Mouse (Mus musculus): ENCODE data around the gene B4galnt3. TPM values are rescaled to one million over a fixed set of nuclear protein-coding genes. Genes with fewer than 3 reads are reported as not detected.
A peak's percentile ranks its signal among the peaks of the same experiment; 100 is the strongest.

Gene B4galnt3
- total and polyA plus RNA-seq, 3 experiments: not detected

- DNase-seq (ENCODE audit: low spot score) (no peak), ATAC-seq (ENCODE audit: extremely low read depth, insufficient number of reproducible peaks, low FRiP score, poor library complexity, severe bottlenecking) (no peak)
- TF ChIP-seq TAL1 (conservative IDR thresholded peaks at IDR 0.05; ENCODE audit: low read depth, low read length) (no peak), GATA1 (IDR thresholded peaks at IDR 0.05; ENCODE audit: borderline replicate concordance, low read length) (no peak), GATA2 (IDR thresholded peaks at IDR 0.05; ENCODE audit: borderline replicate concordance, low read depth, low read length) (no peak), CTCF (IDR thresholded peaks at IDR 0.05; ENCODE audit: low read depth, low read length) (no peak), POLR2AphosphoS5 (IDR thresholded peaks at IDR 0.05; ENCODE audit: insufficient replicate concordance, low read depth, low read length) (no peak)
- H3K9me3 ChIP-seq (replicated peaks): no peaks in the 10 kb centered on the region
- no peaks in the 10 kb centered on the region for H3K36me3 ChIP-seq (replicated peaks)
- H3K4me3 ChIP-seq (ENCODE audit: low read depth, low read length): no peak overlapping the region
- H3K27me3 ChIP-seq (ENCODE audit: insufficient read depth, low read length): peaks cover 4% of the 10 kb centered on the region; the same call in 1 of the 2 replicates
- H3K4me1 ChIP-seq (ENCODE audit: insufficient read depth, low read depth, low read length): peaks cover 33% of the 10 kb centered on the region
These were observed 115.2 kb downstream of the B4galnt3 start for GRCm38 (mm10) chr6:120179044-120179755.

- no peak for DNase-seq (ENCODE audit: low spot score)
- Histone ChIP-seq H3K9me3 (replicated peaks) (no peaks in the 10 kb centered on the region), H3K36me3 (replicated peaks) (no peaks in the 10 kb centered on the region), H3K4me3 (ENCODE audit: low read depth, low read length) (no peak overlapping the region), H3K4me1 (ENCODE audit: insufficient read depth, low read depth, low read length) (peaks cover 50% of the 10 kb centered on the region), H3K27me3 (ENCODE audit: insufficient read depth, low read length) (peaks cover 14% of the 10 kb centered on the region)
- TF ChIP-seq TAL1 (conservative IDR thresholded peaks at IDR 0.05; ENCODE audit: low read depth, low read length): no peak
- no peak for TF ChIP-seq GATA2 (IDR thresholded peaks at IDR 0.05; ENCODE audit: borderline replicate concordance, low read depth, low read length)
- no peak for TF ChIP-seq GATA1 (IDR thresholded peaks at IDR 0.05; ENCODE audit: borderline replicate concordance, low read length)
- no peak for TF ChIP-seq POLR2AphosphoS5 (IDR thresholded peaks at IDR 0.05; ENCODE audit: insufficient replicate concordance, low read depth, low read length)
- TF ChIP-seq CTCF (IDR thresholded peaks at IDR 0.05; ENCODE audit: low read depth, low read length): no peak
- ATAC-seq (ENCODE audit: extremely low read depth, insufficient number of reproducible peaks, low FRiP score, poor library complexity, severe bottlenecking): no peak
These were observed 118.7 kb downstream of the B4galnt3 start for GRCm38 (mm10) chr6:120175650-120176049.

- peak overlapping the region; percentile 46; the same call in 1 of the 2 replicates for H3K4me3 ChIP-seq (ENCODE audit: low read depth, low read length)
- DNase-seq (ENCODE audit: low spot score) (peak; percentile 65), ATAC-seq (ENCODE audit: extremely low read depth, insufficient number of reproducible peaks, low FRiP score, poor library complexity, severe bottlenecking) (peak; percentile 96)
- TF ChIP-seq GATA1 (IDR thresholded peaks at IDR 0.05; ENCODE audit: borderline replicate concordance, low read length): no peak
- peak; percentile 83 for TF ChIP-seq TAL1 (conservative IDR thresholded peaks at IDR 0.05; ENCODE audit: low read depth, low read length)
- TF ChIP-seq GATA2 (IDR thresholded peaks at IDR 0.05; ENCODE audit: borderline replicate concordance, low read depth, low read length): no peak
- no peak for TF ChIP-seq POLR2AphosphoS5 (IDR thresholded peaks at IDR 0.05; ENCODE audit: insufficient replicate concordance, low read depth, low read length)
- no peak for TF ChIP-seq CTCF (IDR thresholded peaks at IDR 0.05; ENCODE audit: low read depth, low read length)
- H3K4me1 ChIP-seq (ENCODE audit: insufficient read depth, low read depth, low read length): peaks cover 43% of the 10 kb centered on the region
- H3K27me3 ChIP-seq (ENCODE audit: insufficient read depth, low read length): peaks cover 21% of the 10 kb centered on the region
- no peaks in the 10 kb centered on the region for H3K36me3 ChIP-seq (replicated peaks)
- no peaks in the 10 kb centered on the region for H3K9me3 ChIP-seq (replicated peaks)
These were observed 119.7 kb downstream of the B4galnt3 start for GRCm38 (mm10) chr6:120174602-120175115.

GRCm38 (mm10) chr6:120174028-120174601 is 120.2 kb downstream of the B4galnt3 start:
- Histone ChIP-seq H3K4me3 (ENCODE audit: low read depth, low read length) (peak overlapping the region; percentile 46; the same call in 1 of the 2 replicates), H3K9me3 (replicated peaks) (no peaks in the 10 kb centered on the region), H3K4me1 (ENCODE audit: insufficient read depth, low read depth, low read length) (peaks cover 38% of the 10 kb centered on the region)

GRCm38 (mm10) chr6:120172294-120173017 is 121.9 kb downstream of the B4galnt3 start:
- TF ChIP-seq CTCF (IDR thresholded peaks at IDR 0.05; ENCODE audit: low read depth, low read length) (no peak), GATA2 (IDR thresholded peaks at IDR 0.05; ENCODE audit: borderline replicate concordance, low read depth, low read length) (no peak), GATA1 (IDR thresholded peaks at IDR 0.05; ENCODE audit: borderline replicate concordance, low read length) (no peak), TAL1 (conservative IDR thresholded peaks at IDR 0.05; ENCODE audit: low read depth, low read length) (no peak), POLR2AphosphoS5 (IDR thresholded peaks at IDR 0.05; ENCODE audit: insufficient replicate concordance, low read depth, low read length) (no peak)
- Histone ChIP-seq H3K9me3 (replicated peaks) (no peaks in the 10 kb centered on the region), H3K36me3 (replicated peaks) (no peaks in the 10 kb centered on the region), H3K4me1 (ENCODE audit: insufficient read depth, low read depth, low read length) (peaks cover 35% of the 10 kb centered on the region), H3K4me3 (ENCODE audit: low read depth, low read length) (no peak overlapping the region), H3K27me3 (ENCODE audit: insufficient read depth, low read length) (peaks cover 25% of the 10 kb centered on the region)
- no peak for DNase-seq (ENCODE audit: low spot score)
- ATAC-seq (ENCODE audit: extremely low read depth, insufficient number of reproducible peaks, low FRiP score, poor library complexity, severe bottlenecking): no peak

More at GRCm38 (mm10) chr6:120174028-120174601, 120.2 kb downstream of the B4galnt3 start:
- DNase-seq (ENCODE audit: low spot score) (no peak), ATAC-seq (ENCODE audit: extremely low read depth, insufficient number of reproducible peaks, low FRiP score, poor library complexity, severe bottlenecking) (no peak)
- H3K27me3 ChIP-seq (ENCODE audit: insufficient read depth, low read length): peaks cover 21% of the 10 kb centered on the region
- H3K36me3 ChIP-seq (replicated peaks): no peaks in the 10 kb centered on the region
- TF ChIP-seq GATA1 (IDR thresholded peaks at IDR 0.05; ENCODE audit: borderline replicate concordance, low read length) (no peak), POLR2AphosphoS5 (IDR thresholded peaks at IDR 0.05; ENCODE audit: insufficient replicate concordance, low read depth, low read length) (no peak), CTCF (IDR thresholded peaks at IDR 0.05; ENCODE audit: low read depth, low read length) (no peak), TAL1 (conservative IDR thresholded peaks at IDR 0.05; ENCODE audit: low read depth, low read length) (no peak)
